Mouse (Mus musculus) heart, embryonic 10.5 days (tissue): ENCODE data around the gene Trio. TPM values are rescaled to one million over a fixed set of nuclear protein-coding genes. Genes with fewer than 3 reads are reported as not detected.

Source experiments
- DNase-seq: peaks from one replicate; pipeline ENCODE4 v3.0.0-alpha.2; 2017; ENCODE audit warnings: low spot score
- H3K27ac ChIP-seq: fragments of 300-500 bp; sonication (generic); 2 replicates; pipeline ENCODE4 v1.5.1; 2016; ENCODE audit warnings: mild to moderate bottlenecking
- H3K27me3 ChIP-seq: fragments of 300-500 bp; sonication (generic); 2 replicates; pipeline ENCODE4 v1.6.1; 2016; ENCODE audit warnings: mild to moderate bottlenecking; ENCODE audit not compliant: poor library complexity, insufficient read depth, severe bottlenecking
- H3K36me3 ChIP-seq: fragments of 300-500 bp; sonication (generic); 2 replicates; pipeline ENCODE4 v1.6.1; 2016; ENCODE audit warnings: mild to moderate bottlenecking, moderate library complexity
- H3K4me1 ChIP-seq: fragments of 300-500 bp; sonication (generic); 2 replicates; pipeline ENCODE4 v1.6.1; 2016; ENCODE audit warnings: mild to moderate bottlenecking
- H3K4me3 ChIP-seq: fragments of 300-500 bp; sonication (generic); 2 replicates; pipeline ENCODE4 v1.5.1; 2016; ENCODE audit warnings: mild to moderate bottlenecking, moderate library complexity
- H3K9me3 ChIP-seq: fragments of 300-500 bp; sonication (generic); 2 replicates; pipeline ENCODE4 v1.6.1; 2016; ENCODE audit warnings: mild to moderate bottlenecking, moderate library complexity
- WGBS: fragments of 180-500 bp; shearing (Covaris S2); methylation state at CpG from one replicate; pipeline ENCODE4 v1.1.7; 2016; 5-methylcytosine and 5-hydroxymethylcytosine counted together
- polyA plus RNA-seq: library from polyadenylated mRNA; unstranded; fragments of >200 nt; fragmentation: Nextera tagmentation; extraction: Ambion mirVana; gene quantifications from 2 replicates; pipeline ENCODE4 v1.2.1, GENCODE M21; 2016

The Trio gene
- polyA plus RNA-seq, 1 experiment from 2014 or later = 22.7 TPM

- Histone ChIP-seq H3K27me3 (no peaks in the 10 kb centered on the region), H3K4me3 (no peak overlapping the region), H3K9me3 (no peaks in the 10 kb centered on the region), H3K4me1 (peaks cover 13% of the 10 kb centered on the region), H3K36me3 (peaks cover 37% of the 10 kb centered on the region; the same call in 1 of the 2 replicates), H3K27ac (peak overlapping the region; percentile 36; the same call in 1 of the 2 replicates)
- WGBS = 86% methylated on average over 13 of the region's 13 CpGs
- no peak for DNase-seq
These were observed 154.4 kb downstream of the Trio start for GRCm38 (mm10) chr15:27871260-27871659.

- no peak for DNase-seq
- Histone ChIP-seq H3K4me1 (peaks cover 11% of the 10 kb centered on the region; the same call in 1 of the 2 replicates), H3K36me3 (peaks cover 44% of the 10 kb centered on the region), H3K27ac (no peak overlapping the region), H3K9me3 (no peaks in the 10 kb centered on the region), H3K4me3 (no peak overlapping the region), H3K27me3 (no peaks in the 10 kb centered on the region)
- 95% methylated on average over 4 of the region's 4 CpGs for WGBS
These were observed 156.6 kb downstream of the Trio start for GRCm38 (mm10) chr15:27869001-27869400.

GRCm38 (mm10) chr15:27867831-27868230 lies 157.8 kb downstream of the Trio start:
- no peak for DNase-seq
- Histone ChIP-seq H3K4me3 (no peak overlapping the region), H3K27me3 (no peaks in the 10 kb centered on the region), H3K4me1 (peaks cover 11% of the 10 kb centered on the region; the same call in 1 of the 2 replicates), H3K27ac (no peak overlapping the region), H3K9me3 (no peaks in the 10 kb centered on the region), H3K36me3 (peaks cover 43% of the 10 kb centered on the region)
- 86% methylated on average over 7 of the region's 7 CpGs for WGBS

- peaks cover 5% of the 10 kb centered on the region; the same call in 1 of the 2 replicates for H3K4me1 ChIP-seq
- no peak overlapping the region for H3K27ac ChIP-seq
- no peaks in the 10 kb centered on the region for H3K9me3 ChIP-seq
- no peak for DNase-seq
- no peak overlapping the region for H3K4me3 ChIP-seq
- H3K36me3 ChIP-seq = peaks cover 39% of the 10 kb centered on the region
- H3K27me3 ChIP-seq = no peaks in the 10 kb centered on the region
- 79% methylated on average over 4 of the region's 4 CpGs for WGBS
These were observed 159.2 kb downstream of the Trio start for GRCm38 (mm10) chr15:27866471-27866870.

- H3K4me3 ChIP-seq = no peak overlapping the region
- H3K4me1 ChIP-seq = peaks cover 5% of the 10 kb centered on the region; the same call in 1 of the 2 replicates
- H3K27me3 ChIP-seq = no peaks in the 10 kb centered on the region
- H3K27ac ChIP-seq = no peak overlapping the region
- peaks cover 38% of the 10 kb centered on the region for H3K36me3 ChIP-seq
- WGBS = 81% methylated on average over 6 of the region's 6 CpGs
- no peak for DNase-seq
- H3K9me3 ChIP-seq = no peaks in the 10 kb centered on the region
These were observed 159.6 kb downstream of the Trio start for GRCm38 (mm10) chr15:27866053-27866452.

- Histone ChIP-seq H3K36me3 (peaks cover 35% of the 10 kb centered on the region), H3K4me1 (peaks cover 18% of the 10 kb centered on the region), H3K27me3 (no peaks in the 10 kb centered on the region), H3K27ac (no peak overlapping the region), H3K4me3 (no peak overlapping the region), H3K9me3 (no peaks in the 10 kb centered on the region)
- no peak for DNase-seq
- WGBS = 85% methylated on average over 6 of the region's 6 CpGs
These were observed 161.3 kb downstream of the Trio start for GRCm38 (mm10) chr15:27864397-27864796.

GRCm38 (mm10) chr15:27862949-27863348 lies 162.7 kb downstream of the Trio start:
- WGBS = 87% methylated on average over 11 of the region's 11 CpGs
- Histone ChIP-seq H3K27ac (no peak overlapping the region), H3K9me3 (no peaks in the 10 kb centered on the region), H3K4me3 (no peak overlapping the region), H3K27me3 (no peaks in the 10 kb centered on the region), H3K36me3 (peaks cover 32% of the 10 kb centered on the region), H3K4me1 (peaks cover 32% of the 10 kb centered on the region)
- DNase-seq = no peak

GRCm38 (mm10) chr15:27860439-27860838 lies 165.2 kb downstream of the Trio start:
- 90% methylated on average over 14 of the region's 14 CpGs for WGBS
- H3K36me3 ChIP-seq = peaks cover 23% of the 10 kb centered on the region
- no peak overlapping the region for H3K27ac ChIP-seq

GRCm38 (mm10) chr15:27859590-27859989 lies 166.1 kb downstream of the Trio start:
- no peak for DNase-seq
- Histone ChIP-seq H3K9me3 (no peaks in the 10 kb centered on the region), H3K27me3 (no peaks in the 10 kb centered on the region), H3K4me1 (peaks cover 55% of the 10 kb centered on the region), H3K36me3 (peaks cover 25% of the 10 kb centered on the region), H3K27ac (peak overlapping the region; percentile 32; the same call in 1 of the 2 replicates), H3K4me3 (no peak overlapping the region)
- WGBS = 71% methylated on average over 1 of the region's 1 CpGs

More at GRCm38 (mm10) chr15:27860439-27860838, 165.2 kb downstream of the Trio start:
- no peak for DNase-seq
- Histone ChIP-seq H3K9me3 (no peaks in the 10 kb centered on the region), H3K4me3 (no peak overlapping the region), H3K27me3 (no peaks in the 10 kb centered on the region), H3K4me1 (peaks cover 50% of the 10 kb centered on the region)

- WGBS = 27% methylated on average over 6 of the region's 6 CpGs
- no peaks in the 10 kb centered on the region for H3K9me3 ChIP-seq
These were observed 166.5 kb downstream of the Trio start for GRCm38 (mm10) chr15:27859115-27859514.

GRCm38 (mm10) chr15:27858179-27858819 lies 167.3 kb downstream of the Trio start:
- peak overlapping the region; percentile 64 for H3K27ac ChIP-seq
- no peaks in the 10 kb centered on the region for H3K9me3 ChIP-seq
- WGBS = 71% methylated on average over 7 of the region's 7 CpGs
- no peak for DNase-seq
- H3K27me3 ChIP-seq = no peaks in the 10 kb centered on the region
- H3K4me1 ChIP-seq = peaks cover 55% of the 10 kb centered on the region
- H3K4me3 ChIP-seq = no peak overlapping the region
- H3K36me3 ChIP-seq = peaks cover 37% of the 10 kb centered on the region

More at GRCm38 (mm10) chr15:27859115-27859514, 166.5 kb downstream of the Trio start:
- Histone ChIP-seq H3K4me1 (peaks cover 55% of the 10 kb centered on the region), H3K27ac (no peak overlapping the region), H3K36me3 (peaks cover 29% of the 10 kb centered on the region), H3K4me3 (no peak overlapping the region), H3K27me3 (no peaks in the 10 kb centered on the region)
- DNase-seq = no peak

GRCm38 (mm10) chr15:27857242-27857641 lies 168.4 kb downstream of the Trio start:
- WGBS = 72% methylated on average over 7 of the region's 7 CpGs
- DNase-seq = no peak
- H3K27me3 ChIP-seq = no peaks in the 10 kb centered on the region
- peaks cover 38% of the 10 kb centered on the region for H3K36me3 ChIP-seq
- no peak overlapping the region for H3K27ac ChIP-seq
- H3K4me3 ChIP-seq = no peak overlapping the region
- H3K9me3 ChIP-seq = no peaks in the 10 kb centered on the region
- H3K4me1 ChIP-seq = peaks cover 55% of the 10 kb centered on the region

- Histone ChIP-seq H3K4me3 (peak overlapping the region; percentile 48), H3K9me3 (no peaks in the 10 kb centered on the region), H3K4me1 (peaks cover 55% of the 10 kb centered on the region), H3K27ac (peak overlapping the region; percentile 78), H3K36me3 (peaks cover 45% of the 10 kb centered on the region), H3K27me3 (no peaks in the 10 kb centered on the region)
- DNase-seq = peak; percentile 83
- 30% methylated on average over 29 of the region's 29 CpGs for WGBS
These were observed 169.4 kb downstream of the Trio start for GRCm38 (mm10) chr15:27856050-27856787.
